Comparison of ENCODE assay signal across 16 mouse cellular contexts in genomic region chr17:73311491-73311890, GRCm38 (mm10).
"Had no signal": no experiment of that assay in that cellular context is flagged by ENCODE, and none has a peak within 500 bp of the region (broad histone marks: within the 10 kb centered on the region; RNA-seq: fewer than 3 reads in every experiment).

No protein-coding gene starts in this region.

- H3K27me3 ChIP-seq: neural tube, embryonic 13.5 days; neural tube, embryonic 15.5 days; stomach, embryonic 15.5 days had no signal

- H3K36me3 ChIP-seq: neural tube, embryonic 13.5 days; neural tube, embryonic 15.5 days; stomach, embryonic 15.5 days had no signal

- H3K4me1 ChIP-seq: neural tube, embryonic 15.5 days; stomach, embryonic 15.5 days had no signal

- H3K27ac ChIP-seq: neural tube, embryonic 13.5 days; neural tube, embryonic 15.5 days; stomach, embryonic 15.5 days; stomach, postnatal 0 days had no signal

- H3K4me2 ChIP-seq: neural tube, embryonic 13.5 days; neural tube, embryonic 15.5 days; stomach, embryonic 15.5 days had no signal

- H3K9me3 ChIP-seq: neural tube, embryonic 15.5 days; stomach, embryonic 15.5 days had no signal

- DNase-seq: retina, postnatal 1 day; right cerebral cortex, adult 18-20 months; right cerebral cortex, postnatal 14 days; right cerebral cortex, postnatal 25 days; right cerebral cortex, postnatal 4 days; spleen, adult 18-20 months; thymus, adult 18-20 months; thymus, adult 2 months; thymus, postnatal 14 days; thymus, postnatal 25 days; thymus, postnatal 36 days; thymus, postnatal 4 days had no signal

- H3K4me3 ChIP-seq: neural tube, embryonic 13.5 days; neural tube, embryonic 15.5 days; stomach, embryonic 15.5 days had no signal

- H3K9ac ChIP-seq: neural tube, embryonic 13.5 days; neural tube, embryonic 15.5 days; stomach, embryonic 15.5 days had no signal
